Mouse (Mus musculus) G1E (cell line): ENCODE measurements at regions not wholly inside any gene's neighbourhood (a gene's known extent, or its start where the extent isn't known, plus 50 kb on each side); places are given as distances from the start of the nearest gene placed in this dataset.

ENCODE experiments used
- ATAC-seq: 2 replicates; pipeline ENCODE4 v1.8.0; 2016; ENCODE audit warnings: mild to moderate bottlenecking; ENCODE audit not compliant: insufficient number of reproducible peaks, poor library complexity, low FRiP score, severe bottlenecking; ENCODE audit errors: extremely low read depth
- DNase-seq: peaks from one replicate; pipeline ENCODE4 v3.0.0; 2012; ENCODE audit warnings: low spot score
- H3K27me3 ChIP-seq: 2 replicates; pipeline ENCODE4 v1.6.1; 2012; ENCODE audit warnings: mild to moderate bottlenecking, low read length, inconsistent platforms; ENCODE audit not compliant: insufficient read depth
- H3K36me3 ChIP-seq: replicated peaks from 2 replicates; pipeline ENCODE3; 2012; ENCODE audit warnings: mild to moderate bottlenecking, inconsistent platforms
- H3K4me1 ChIP-seq: 2 replicates; pipeline ENCODE4 v1.6.1; 2012; ENCODE audit warnings: low read depth, low read length, inconsistent platforms, mixed read lengths; ENCODE audit not compliant: insufficient read depth
- H3K4me3 ChIP-seq: 2 replicates; pipeline ENCODE4 v1.5.1; 2012; ENCODE audit warnings: low read depth, mild to moderate bottlenecking, inconsistent platforms, low read length, moderate library complexity, mixed read lengths
- H3K9me3 ChIP-seq: replicated peaks from 2 replicates; pipeline ENCODE4 v1.6.1; 2012; ENCODE audit warnings: inconsistent platforms
- CTCF ChIP-seq: IDR thresholded peaks from 2 replicates; pipeline ENCODE4 v1.5.1; 2012; ENCODE audit warnings: low read depth, low read length, inconsistent platforms, mixed read lengths
- GATA1 ChIP-seq: IDR thresholded peaks from 2 replicates; pipeline ENCODE4 v1.6.1; 2012; ENCODE audit warnings: borderline replicate concordance, low read length, inconsistent platforms, mixed read lengths
- GATA2 ChIP-seq: IDR thresholded peaks from 2 replicates; pipeline ENCODE4 v1.6.1; 2012; ENCODE audit warnings: low read depth, low read length, inconsistent platforms, borderline replicate concordance
- POLR2AphosphoS5 ChIP-seq: IDR thresholded peaks from 2 replicates; pipeline ENCODE4 v1.6.1; 2012; ENCODE audit warnings: low read depth, low read length, inconsistent platforms; ENCODE audit not compliant: insufficient replicate concordance
- TAL1 ChIP-seq: conservative IDR thresholded peaks from 2 replicates; pipeline ENCODE4 v1.6.1; 2012; ENCODE audit warnings: low read depth, low read length, inconsistent platforms, mixed read lengths

- ATAC-seq (no peak), DNase-seq (no peak)
Observed at GRCm38 (mm10) chr2:162791374-162792098, 130.6 kb upstream of the Ptprt start.

GRCm38 (mm10) chr2:162784176-162784813, 123.3 kb upstream of the Ptprt start:
- Histone ChIP-seq H3K36me3 (no peaks in the 10 kb centered on the region), H3K4me3 (no peak overlapping the region), H3K9me3 (peaks cover 45% of the 10 kb centered on the region), H3K27me3 (no peaks in the 10 kb centered on the region), H3K4me1 (no peaks in the 10 kb centered on the region)
- ATAC-seq (no peak), DNase-seq (no peak)
- TF ChIP-seq POLR2AphosphoS5 (no peak), GATA1 (no peak), GATA2 (no peak), CTCF (no peak), TAL1 (no peak)

More at GRCm38 (mm10) chr2:162791374-162792098, 130.6 kb upstream of the Ptprt start:
- H3K9me3 ChIP-seq = peaks cover 30% of the 10 kb centered on the region
- H3K4me1 ChIP-seq = no peaks in the 10 kb centered on the region
- H3K4me3 ChIP-seq = no peak overlapping the region
- TF ChIP-seq TAL1 (no peak), POLR2AphosphoS5 (no peak), CTCF (no peak), GATA1 (no peak)
- H3K36me3 ChIP-seq = no peaks in the 10 kb centered on the region
- H3K27me3 ChIP-seq = no peaks in the 10 kb centered on the region

- no peaks in the 10 kb centered on the region for H3K4me1 ChIP-seq
- peaks cover 51% of the 10 kb centered on the region for H3K9me3 ChIP-seq
- no peaks in the 10 kb centered on the region for H3K27me3 ChIP-seq
- ATAC-seq = no peak
- no peaks in the 10 kb centered on the region for H3K36me3 ChIP-seq
- H3K4me3 ChIP-seq = no peak overlapping the region
- DNase-seq = no peak
- no peak for TF ChIP-seq TAL1
- TF ChIP-seq CTCF = no peak
- TF ChIP-seq GATA1 = no peak
- no peak for TF ChIP-seq POLR2AphosphoS5
- TF ChIP-seq GATA2 = no peak
Observed at GRCm38 (mm10) chr2:162781599-162781998, 120.7 kb upstream of the Ptprt start.

GRCm38 (mm10) chr2:162776542-162776941, 115.6 kb upstream of the Ptprt start:
- Histone ChIP-seq H3K4me3 (no peak overlapping the region), H3K9me3 (peaks cover 56% of the 10 kb centered on the region), H3K27me3 (no peaks in the 10 kb centered on the region), H3K36me3 (no peaks in the 10 kb centered on the region), H3K4me1 (no peaks in the 10 kb centered on the region)
- no peak for DNase-seq
- TF ChIP-seq CTCF (no peak), POLR2AphosphoS5 (no peak), GATA1 (no peak), TAL1 (no peak), GATA2 (no peak)
- ATAC-seq = no peak

- TF ChIP-seq GATA1 (no peak), POLR2AphosphoS5 (no peak), TAL1 (no peak), GATA2 (no peak), CTCF (no peak)
- no peak overlapping the region for H3K4me3 ChIP-seq
- ATAC-seq (no peak), DNase-seq (no peak)
- peaks cover 64% of the 10 kb centered on the region for H3K9me3 ChIP-seq
- no peaks in the 10 kb centered on the region for H3K36me3 ChIP-seq
- no peaks in the 10 kb centered on the region for H3K4me1 ChIP-seq
- H3K27me3 ChIP-seq = no peaks in the 10 kb centered on the region
Observed at GRCm38 (mm10) chr2:162772520-162772919, 111.6 kb upstream of the Ptprt start.

- peaks cover 58% of the 10 kb centered on the region for H3K9me3 ChIP-seq
- TF ChIP-seq GATA1 = no peak
- no peak for TF ChIP-seq GATA2
- TF ChIP-seq TAL1 = no peak
- TF ChIP-seq CTCF = no peak
- no peak for TF ChIP-seq POLR2AphosphoS5
- no peaks in the 10 kb centered on the region for H3K36me3 ChIP-seq
- no peaks in the 10 kb centered on the region for H3K27me3 ChIP-seq
- no peak for DNase-seq
- no peak for ATAC-seq
- no peak overlapping the region for H3K4me3 ChIP-seq
- H3K4me1 ChIP-seq = no peaks in the 10 kb centered on the region
Observed at GRCm38 (mm10) chr2:162769711-162770428, 108.9 kb upstream of the Ptprt start.
